In the genomic region with DNA sequence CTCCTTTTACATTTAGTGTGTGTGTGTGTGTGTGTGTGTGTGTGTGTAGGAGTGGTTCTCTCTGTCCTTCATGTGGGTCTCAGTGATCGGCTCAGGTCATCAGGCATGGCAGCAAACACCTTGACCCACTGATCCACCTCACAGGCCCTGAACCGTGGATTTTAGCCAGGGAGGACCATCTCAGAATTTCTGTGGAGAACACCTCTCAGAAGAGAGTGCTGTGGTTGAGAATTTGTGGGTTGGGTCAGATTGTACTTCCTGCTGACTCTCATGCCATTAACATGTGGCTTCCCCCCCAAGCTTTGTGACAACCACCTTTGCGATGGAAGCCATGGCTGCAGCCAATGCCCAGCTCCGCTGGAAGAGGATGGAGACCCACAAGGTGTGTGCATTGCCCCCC, we compare ENCODE assay signal across 35 mouse cellular contexts.
"Had no signal": no experiment of that assay in that cellular context is flagged by ENCODE, and none has a peak within 500 bp of the region (broad histone marks: within the 10 kb centered on the region; RNA-seq: fewer than 3 reads in every experiment).

No protein-coding gene starts in this region.

- H3K9me3 ChIP-seq: heart, embryonic 12.5 days; heart, embryonic 13.5 days; heart, embryonic 15.5 days; hindbrain, embryonic 10.5 days; hindbrain, embryonic 12.5 days; hindbrain, embryonic 13.5 days; hindbrain, embryonic 15.5 days; intestine, embryonic 15.5 days; kidney, embryonic 15.5 days had no signal

- H3K27me3 ChIP-seq: hindbrain, embryonic 12.5 days; hindbrain, embryonic 15.5 days; intestine, embryonic 15.5 days had no signal

- H3K27ac ChIP-seq: heart, embryonic 13.5 days; heart, embryonic 15.5 days; hindbrain, embryonic 10.5 days; hindbrain, embryonic 14.5 days; hindbrain, embryonic 15.5 days; hindbrain, postnatal 0 days; intestine, embryonic 15.5 days; kidney, embryonic 15.5 days; kidney, postnatal 0 days; layer of hippocampus, adult 2 months; left cerebral cortex, adult 2 months had no signal

- H3K4me1 ChIP-seq: intestine, embryonic 15.5 days; kidney, embryonic 15.5 days had no signal

- ATAC-seq: hindbrain, embryonic 16.5 days; hindbrain, postnatal 0 days; inflammation-experienced regulatory T-cells, adult 6 months; intestine, embryonic 15.5 days; intestine, embryonic 16.5 days; intestine, postnatal 0 days had no signal

- H3K4me3 ChIP-seq: heart, embryonic 12.5 days; heart, embryonic 13.5 days; heart, embryonic 15.5 days; hindbrain, embryonic 10.5 days; hindbrain, embryonic 12.5 days; hindbrain, embryonic 13.5 days; hindbrain, embryonic 15.5 days; intestine, embryonic 15.5 days; kidney, embryonic 15.5 days; layer of hippocampus, adult 2 months; left cerebral cortex, adult 2 months had no signal

- H3K4me2 ChIP-seq: heart, embryonic 11.5 days; heart, embryonic 12.5 days; heart, embryonic 13.5 days; heart, embryonic 15.5 days; hindbrain, embryonic 12.5 days; hindbrain, embryonic 13.5 days; hindbrain, embryonic 14.5 days; hindbrain, embryonic 15.5 days; intestine, embryonic 15.5 days; kidney, embryonic 15.5 days had no signal

- DNase-seq: heart, postnatal 10 days; heart, postnatal 14 days; heart, postnatal 36 days; heart, postnatal 4 days; kidney, adult 11 months; kidney, adult 18-20 months; kidney, adult 2 months; kidney, adult 8-10 months; kidney, adult 9 months; kidney, postnatal 10 days; kidney, postnatal 14 days; kidney, postnatal 25 days; kidney, postnatal 36 days; kidney, postnatal 4 days; layer of hippocampus, adult 9-11 months; layer of hippocampus, postnatal 36 days had no signal

- H3K9ac ChIP-seq: heart, embryonic 12.5 days; heart, embryonic 13.5 days; heart, embryonic 15.5 days; hindbrain, embryonic 12.5 days; hindbrain, embryonic 14.5 days; hindbrain, embryonic 15.5 days; intestine, embryonic 15.5 days; kidney, embryonic 15.5 days had no signal
